Mouse (Mus musculus) CH12.LX (cell line): ENCODE results near the gene Ugt1a6b. TPM values are rescaled to one million over a fixed set of nuclear protein-coding genes. Genes with fewer than 3 reads are reported as not detected.

Experiments used
- DNase-seq: peaks from one replicate; pipeline ENCODE4 v3.0.0-alpha.2; 2013; ENCODE audit errors: extremely low read depth
- H3K27ac ChIP-seq: 2 replicates; pipeline ENCODE4 v1.5.1; 2012; ENCODE audit warnings: low read depth, mild to moderate bottlenecking, control low read depth, moderate library complexity; ENCODE audit not compliant: insufficient read depth
- H3K27me3 ChIP-seq: replicated peaks from 2 replicates; pipeline ENCODE3; 2012; ENCODE audit warnings: inconsistent platforms
- H3K36me3 ChIP-seq, 2 experiments: replicated peaks in 1 of 2; 2 replicates each; pipeline versions ENCODE3 to v1.6.1; 2012; ENCODE audit warnings: inconsistent platforms in 1 of 2, low read length in 1 of 2, mild to moderate bottlenecking in 1 of 2, mixed read lengths in 1 of 2, moderate library complexity in 1 of 2; ENCODE audit not compliant: control insufficient read depth in 1 of 2, insufficient read depth in 1 of 2
- H3K4me1 ChIP-seq, 2 experiments: 2 replicates each; pipeline ENCODE4 v1.6.1; 2012; ENCODE audit warnings: inconsistent platforms in 1 of 2, moderate library complexity in 1 of 2; ENCODE audit not compliant: insufficient read depth in 2 of 2, control insufficient read depth in 1 of 2
- H3K4me2 ChIP-seq: 2 replicates; pipeline ENCODE4 v1.6.1; 2012; ENCODE audit warnings: low read depth, mild to moderate bottlenecking, control low read depth; ENCODE audit not compliant: poor library complexity, insufficient read depth, severe bottlenecking
- H3K4me3 ChIP-seq, 3 experiments: fragments of 150-350 bp in 1 of 3; sonication (generic) in 1 of 3; replicated peaks in 1 of 3; 2 replicates each; pipeline versions ENCODE3 to v1.5.1; 2011 to 2012; ENCODE audit warnings: low read depth in 2 of 3, low read length in 2 of 3, mild to moderate bottlenecking in 2 of 3, moderate library complexity in 2 of 3, control low read depth in 1 of 3, improper control_type of control experiment in 1 of 3, inconsistent platforms in 1 of 3, mixed read lengths in 1 of 3; ENCODE audit not compliant: poor library complexity in 1 of 3
- H3K79me2 ChIP-seq: replicated peaks from 2 replicates; pipeline ENCODE4 v1.6.1; 2012; ENCODE audit warnings: mild to moderate bottlenecking, moderate library complexity; ENCODE audit not compliant: control insufficient read depth, poor library complexity, insufficient read depth, severe bottlenecking; ENCODE audit errors: extremely low read depth
- H3K9ac ChIP-seq: 2 replicates; pipeline ENCODE4 v1.6.1; 2012; ENCODE audit warnings: low read depth, mild to moderate bottlenecking, control low read depth, moderate library complexity; ENCODE audit not compliant: insufficient read depth
- H3K9me3 ChIP-seq: replicated peaks from 2 replicates; pipeline ENCODE3; 2012; ENCODE audit warnings: low read length, inconsistent platforms, mixed read lengths
- BHLHE40 ChIP-seq: IDR thresholded peaks from 2 replicates; pipeline ENCODE4 v1.6.1; 2011; ENCODE audit warnings: mild to moderate bottlenecking, low read depth, low read length, improper control_type of control experiment
- E2F4 ChIP-seq: IDR thresholded peaks from 2 replicates; pipeline ENCODE4 v1.6.1; 2011; ENCODE audit warnings: low read depth, low read length, improper control_type of control experiment; ENCODE audit not compliant: insufficient replicate concordance
- GABPA ChIP-seq: IDR thresholded peaks from 2 replicates; pipeline ENCODE4 v1.6.1; 2012; ENCODE audit warnings: low read depth, low read length, improper control_type of control experiment, inconsistent platforms; ENCODE audit not compliant: insufficient replicate concordance
- IRF4 ChIP-seq: IDR thresholded peaks from 2 replicates; pipeline ENCODE4 v1.6.1; 2014; ENCODE audit warnings: low read depth, mild to moderate bottlenecking, inconsistent platforms, low read length, improper control_type of control experiment
- MAFK ChIP-seq: IDR thresholded peaks from 2 replicates; pipeline ENCODE4 v1.6.1; 2011; ENCODE audit warnings: low read length, improper control_type of control experiment; ENCODE audit not compliant: insufficient replicate concordance
- MAX ChIP-seq: IDR thresholded peaks from 2 replicates; pipeline ENCODE4 v1.6.1; 2011; ENCODE audit warnings: low read length, improper control_type of control experiment
- MYC ChIP-seq: IDR thresholded peaks from 2 replicates; pipeline ENCODE4 v1.6.1; 2011; ENCODE audit warnings: low read depth, mild to moderate bottlenecking, improper control_type of control experiment, low read length
- NELFE ChIP-seq: IDR thresholded peaks from 2 replicates; pipeline ENCODE4 v1.6.1; 2011; ENCODE audit warnings: low read depth, low read length, improper control_type of control experiment
- PAX5 ChIP-seq: IDR thresholded peaks from 2 replicates; pipeline ENCODE4 v1.6.1; 2012; ENCODE audit warnings: low read length, inconsistent platforms, mixed read lengths
- POLR2AphosphoS2 ChIP-seq: IDR thresholded peaks from 2 replicates; pipeline ENCODE4 v1.6.1; 2011; ENCODE audit warnings: low read depth, low read length, improper control_type of control experiment
- RAD21 ChIP-seq: IDR thresholded peaks from 2 replicates; pipeline ENCODE4 v1.6.1; 2011; ENCODE audit warnings: low read depth, mild to moderate bottlenecking, low read length, improper control_type of control experiment, moderate library complexity
- RCOR1 ChIP-seq: conservative IDR thresholded peaks from 2 replicates; pipeline ENCODE4 v1.6.1; 2012; ENCODE audit warnings: low read depth, mild to moderate bottlenecking, inconsistent platforms, low read length, improper control_type of control experiment
- SIN3A ChIP-seq: IDR thresholded peaks from 2 replicates; pipeline ENCODE4 v1.6.1; 2012; ENCODE audit warnings: low read length, improper control_type of control experiment, inconsistent platforms
- TBP ChIP-seq: conservative IDR thresholded peaks from 2 replicates; pipeline ENCODE4 v1.6.1; 2011; ENCODE audit warnings: low read depth, low read length, improper control_type of control experiment
- USF1 ChIP-seq: IDR thresholded peaks from 2 replicates; pipeline ENCODE4 v1.6.1; 2014; ENCODE audit warnings: low read depth, mild to moderate bottlenecking, inconsistent platforms, low read length, improper control_type of control experiment
- USF2 ChIP-seq: conservative IDR thresholded peaks from 2 replicates; pipeline ENCODE4 v1.6.1; 2011; ENCODE audit warnings: low read depth, low read length, improper control_type of control experiment
- ZC3H11A ChIP-seq: IDR thresholded peaks from 2 replicates; pipeline ENCODE4 v1.6.1; 2012; ENCODE audit warnings: low read depth, mild to moderate bottlenecking, inconsistent platforms, low read length, improper control_type of control experiment
- ZKSCAN1 ChIP-seq: IDR thresholded peaks from 2 replicates; pipeline ENCODE4 v1.6.1; 2012; ENCODE audit warnings: low read depth, inconsistent platforms, low read length, improper control_type of control experiment, borderline replicate concordance
- ZMIZ1 ChIP-seq: IDR thresholded peaks from 2 replicates; pipeline ENCODE4 v1.6.1; 2012; ENCODE audit warnings: low read depth, mild to moderate bottlenecking, inconsistent platforms, low read length, improper control_type of control experiment
- ZNF384 ChIP-seq: IDR thresholded peaks from 2 replicates; pipeline ENCODE4 v1.6.1; 2012; ENCODE audit warnings: low read depth, low read length, improper control_type of control experiment, inconsistent platforms
- dilution Hi-C: fragments of 300-500 bp; cut with MboI; formaldehyde crosslinking; loops from 2 replicates; pipeline ENCODE4 v1.14.3; 2020; ENCODE audit warnings: low sequenced_read_pairs; ENCODE audit not compliant: extremely low pct_unique_long_range_greater_than_20kb, extremely low pct_ligation_motif_present
- in situ Hi-C: fragments of 300-500 bp; cut with MboI; formaldehyde crosslinking; loops from 3 replicates; pipeline ENCODE4 v1.14.3; 2019; ENCODE audit warnings: low sequenced_read_pairs, low pct_ligation_motif_present, low pct_unique_long_range_greater_than_20kb, mixed read lengths
- polyA plus RNA-seq: library from polyadenylated mRNA; unstranded; fragments of >175 nt; gene quantifications from 2 replicates; pipeline ENCODE4 v1.2.1, GENCODE M21; 2012; ENCODE audit warnings: low read depth; ENCODE audit not compliant: insufficient read length
- total RNA-seq, 2 experiments: library from RNA; depleted of rRNA; stranded (reverse); fragments of 300-350 nt in 1 of 2; fragments of >200 nt in 1 of 2; gene quantifications; 2 replicates each; pipeline ENCODE4 v1.2.3; 2012 to 2014

The Ugt1a6b gene
- total and polyA plus RNA-seq, 3 experiments: 0.13 to 0.26 TPM; not detected in 1

DNA sequence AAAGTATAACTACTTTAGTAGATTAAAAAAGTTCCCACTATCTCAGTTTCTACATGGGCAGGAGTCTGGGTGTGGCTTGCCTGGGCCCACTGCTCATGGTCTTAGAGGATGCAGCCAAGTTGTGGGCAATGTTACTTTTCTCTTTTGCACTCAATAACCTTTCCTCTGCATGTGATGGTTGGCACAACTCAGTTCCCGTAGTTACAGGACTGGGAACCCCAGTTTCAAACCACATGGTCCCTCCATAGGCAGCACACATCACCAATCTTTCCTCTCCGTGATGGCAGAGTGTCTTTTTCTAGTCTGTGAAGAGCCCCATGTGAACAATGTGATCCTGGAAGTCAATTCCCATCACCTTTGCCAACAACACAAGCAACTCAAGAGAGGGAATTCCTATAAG, 124.4 kb downstream of the Ugt1a6b start:
- in situ Hi-C loops (no loop called here), dilution Hi-C loops (no loop called here)
- Histone ChIP-seq H3K36me3 (no peaks in the 10 kb centered on the region), H3K9me3 (peaks cover 64% of the 10 kb centered on the region), H3K9ac (no peak overlapping the region), H3K27me3 (no peaks in the 10 kb centered on the region), H3K4me1 (0 out of 4 replicates have a peak, but pooled peaks cover 0 to 3% of the 10 kb centered on the region in 2 experiments), H3K27ac (no peak overlapping the region), H3K79me2 (no peaks in the 10 kb centered on the region), H3K4me2 (no peak overlapping the region), H3K4me3 (no peak overlapping the region)
- no peak for DNase-seq
- TF ChIP-seq MAX (peak; percentile 44; the same call in 1 of the 2 replicates), E2F4 (no peak)

DNA sequence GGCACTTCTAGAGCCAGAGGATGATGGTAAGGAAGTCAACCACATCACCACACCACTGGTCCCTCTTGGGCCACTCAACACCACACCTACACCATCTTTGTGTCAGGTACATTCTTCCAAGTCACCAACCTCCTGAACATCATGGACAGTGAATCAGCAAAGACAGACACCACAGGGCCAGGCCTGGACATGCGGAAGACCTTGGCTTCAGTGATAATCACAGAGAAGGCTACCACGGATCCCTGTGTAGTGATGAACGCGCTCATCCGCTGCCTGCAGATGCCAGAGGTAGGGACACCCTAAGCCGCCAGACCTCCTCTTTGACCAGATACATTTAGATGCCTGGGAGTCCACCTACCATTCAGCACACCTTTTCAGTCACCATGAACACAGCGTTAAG, 125.1 kb downstream of the Ugt1a6b start:
- dilution Hi-C loops: no loop called here
- Histone ChIP-seq H3K27ac (no peak overlapping the region), H3K4me3 (no peak overlapping the region), H3K27me3 (no peaks in the 10 kb centered on the region), H3K9me3 (peaks cover 71% of the 10 kb centered on the region), H3K9ac (no peak overlapping the region), H3K4me1 (0 out of 4 replicates have a peak, but pooled peaks cover 0 to 3% of the 10 kb centered on the region in 2 experiments), H3K36me3 (no peaks in the 10 kb centered on the region), H3K79me2 (no peaks in the 10 kb centered on the region), H3K4me2 (no peak overlapping the region)
- TF ChIP-seq NELFE (no peak), E2F4 (no peak), PAX5 (no peak), ZNF384 (no peak), ZKSCAN1 (no peak), TBP (no peak), BHLHE40 (no peak), USF2 (no peak), SIN3A (no peak), RAD21 (no peak), IRF4 (no peak), ZMIZ1 (no peak), GABPA (no peak), MYC (no peak), MAFK (no peak), USF1 (no peak), RCOR1 (no peak), POLR2AphosphoS2 (no peak), ZC3H11A (no peak)
- in situ Hi-C loops: no loop called here
- DNase-seq: no peak
